Mouse (Mus musculus): Measurements from ENCODE around the gene Ankrd17. TPM values are rescaled to one million over a fixed set of nuclear protein-coding genes. Genes with fewer than 3 reads are reported as not detected.

Gene Ankrd17
- 100 to 1,000 TPM; 111 to 117 TPM for total RNA-seq (2021)
- long read RNA-seq, experiment 1, partial matches to known transcripts = 19 of 26 reads
- long read RNA-seq, experiment 1, other reads (novel, unspliced or antisense) = 6 of 26 reads
- long read RNA-seq, experiment 2, full-length matches to known transcripts = 4 of 29 reads
- long read RNA-seq, experiment 2, partial matches to known transcripts = 20 of 29 reads
- long read RNA-seq, experiment 2, other reads (novel, unspliced or antisense) = 5 of 29 reads

GRCm38 (mm10) chr5:90366121-90367066, at the start of gene Ankrd17:
Ankrd17 (minus strand) TSS chr5:90366577.
- DNase-seq (ENCODE audit: low spot score in 2 of 2) = peak; percentile 86 to 94

- no peak for DNase-seq (ENCODE audit: low spot score in 2 of 2)
These were observed 48.5 kb upstream of the Ankrd17 start for GRCm38 (mm10) chr5:90414925-90415295.

GRCm38 (mm10) chr5:90414142-90414924, 48.0 kb upstream of the Ankrd17 start:
- DNase-seq (ENCODE audit: low spot score in 2 of 2) = no peak

GRCm38 (mm10) chr5:90405210-90405609, 38.8 kb upstream of the Ankrd17 start:
- DNase-seq (ENCODE audit: low spot score in 2 of 2) = peak; percentile 55 to 60

- peak in 1 of 2 experiments; percentile 19 for DNase-seq (ENCODE audit: low spot score in 2 of 2)
These were observed 30.4 kb upstream of the Ankrd17 start for GRCm38 (mm10) chr5:90396817-90397216.

- DNase-seq (ENCODE audit: low spot score in 2 of 2) = no peak
These were observed 27.9 kb upstream of the Ankrd17 start for GRCm38 (mm10) chr5:90394322-90394721.

GRCm38 (mm10) chr5:90393764-90394163, 27.4 kb upstream of the Ankrd17 start:
- DNase-seq (ENCODE audit: low spot score in 2 of 2) = no peak

- DNase-seq (ENCODE audit: low spot score in 2 of 2) = no peak
These were observed 16.7 kb upstream of the Ankrd17 start for GRCm38 (mm10) chr5:90383080-90383479.

GRCm38 (mm10) chr5:90381458-90381857, 15.1 kb upstream of the Ankrd17 start:
- no peak for DNase-seq (ENCODE audit: low spot score in 2 of 2)

- no peak for DNase-seq (ENCODE audit: low spot score in 2 of 2)
These were observed 7.3 kb upstream of the Ankrd17 start for GRCm38 (mm10) chr5:90373708-90374107.

GRCm38 (mm10) chr5:90370401-90370800, 4.0 kb upstream of the Ankrd17 start:
- DNase-seq (ENCODE audit: low spot score in 2 of 2) = no peak

- DNase-seq (ENCODE audit: low spot score in 2 of 2) = no peak
These were observed 608 bp upstream of the Ankrd17 start, which contains the start of gene Gm9958 for GRCm38 (mm10) chr5:90367067-90367303. Gm9958 (plus strand) TSS chr5:90367204.

GRCm38 (mm10) chr5:90365141-90365951, 1.0 kb downstream of the Ankrd17 start:
- peak; percentile 34 to 45 for DNase-seq (ENCODE audit: low spot score in 2 of 2)

GRCm38 (mm10) chr5:90364526-90364925, 1.9 kb downstream of the Ankrd17 start:
- peak; percentile 55 to 77 for DNase-seq (ENCODE audit: low spot score in 2 of 2)

- no peak for DNase-seq (ENCODE audit: low spot score in 2 of 2)
These were observed 10.6 kb downstream of the Ankrd17 start for GRCm38 (mm10) chr5:90355824-90356223.

GRCm38 (mm10) chr5:90353552-90354317, 12.6 kb downstream of the Ankrd17 start:
- no peak for DNase-seq (ENCODE audit: low spot score in 2 of 2)

GRCm38 (mm10) chr5:90346877-90347276, 19.5 kb downstream of the Ankrd17 start:
- no peak for DNase-seq (ENCODE audit: low spot score in 2 of 2)

- no peak for DNase-seq (ENCODE audit: low spot score in 2 of 2)
These were observed 25.5 kb downstream of the Ankrd17 start for GRCm38 (mm10) chr5:90340847-90341246.

GRCm38 (mm10) chr5:90339953-90340343, 26.4 kb downstream of the Ankrd17 start:
- DNase-seq (ENCODE audit: low spot score in 2 of 2) = no peak
